Mouse (Mus musculus) layer of hippocampus, postnatal 14 days (tissue): ENCODE measurements around the gene Slc51a. TPM values are rescaled to one million over a fixed set of nuclear protein-coding genes. Genes with fewer than 3 reads are reported as not detected.
"Not testable (repeated sequence)": the region's sequence is repeated elsewhere in the genome, so short reads cannot be mapped to it uniquely, and the experiment has no call there.

Experiments
- DNase-seq, 2 experiments: peaks; one replicate each; pipeline ENCODE4 v3.0.0; 2021 to 2022; ENCODE audit warnings: low spot score in 2 of 2, mixed read lengths in 1 of 2
- total RNA-seq, 2 experiments: library from RNA; stranded (reverse); gene quantifications; 2 replicates each; pipeline ENCODE4 v1.2.3; 2021

The Slc51a gene
- total RNA-seq, 2 experiments from 2014 or later, result not detected

DNA sequence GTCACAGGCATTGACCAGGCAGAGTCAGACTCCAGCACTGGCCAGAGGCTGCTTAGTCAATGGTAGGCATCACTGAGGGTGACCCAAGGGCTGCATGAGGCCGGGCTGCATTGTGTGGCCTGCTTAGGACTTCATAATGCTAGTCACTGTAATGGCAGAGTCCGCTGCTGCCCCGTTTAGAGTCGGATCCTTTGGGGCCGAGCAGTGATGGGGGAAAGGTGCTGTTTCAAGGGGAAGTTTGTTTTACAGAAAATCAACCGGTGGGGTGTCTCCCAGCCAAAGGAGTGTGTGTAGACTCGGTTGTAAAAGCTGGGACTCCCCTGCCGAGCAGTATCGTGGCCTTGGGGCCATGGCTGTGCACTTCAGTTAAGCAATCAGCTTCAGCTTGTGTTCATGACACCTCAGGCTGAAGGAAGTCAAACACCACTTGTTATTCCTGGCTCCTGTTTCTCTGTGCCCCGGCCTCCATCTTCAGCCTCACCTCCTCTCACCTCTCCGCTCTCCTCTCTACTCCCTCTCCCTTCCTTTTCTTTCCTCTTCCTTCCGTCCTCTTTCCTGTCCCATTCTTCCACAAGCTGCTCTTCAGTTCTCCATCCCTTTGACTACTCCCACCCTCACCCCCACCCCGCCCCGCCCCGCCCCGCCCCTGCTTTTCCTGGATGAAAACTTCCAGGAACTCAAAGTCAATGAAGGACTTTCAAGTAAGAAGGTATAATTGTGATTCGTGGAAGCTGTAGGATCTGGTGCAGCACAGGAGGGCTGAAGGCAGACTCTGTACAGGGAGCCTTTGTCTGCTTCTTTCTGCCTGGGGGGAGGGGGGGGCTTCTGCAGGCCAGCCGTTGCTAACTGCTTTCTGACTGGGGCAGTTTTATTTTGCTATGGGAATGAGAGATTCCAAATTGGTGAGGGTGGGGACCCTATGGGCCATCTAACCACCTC, 23.0 kb upstream of the Slc51a start:
- no peak for DNase-seq

DNA sequence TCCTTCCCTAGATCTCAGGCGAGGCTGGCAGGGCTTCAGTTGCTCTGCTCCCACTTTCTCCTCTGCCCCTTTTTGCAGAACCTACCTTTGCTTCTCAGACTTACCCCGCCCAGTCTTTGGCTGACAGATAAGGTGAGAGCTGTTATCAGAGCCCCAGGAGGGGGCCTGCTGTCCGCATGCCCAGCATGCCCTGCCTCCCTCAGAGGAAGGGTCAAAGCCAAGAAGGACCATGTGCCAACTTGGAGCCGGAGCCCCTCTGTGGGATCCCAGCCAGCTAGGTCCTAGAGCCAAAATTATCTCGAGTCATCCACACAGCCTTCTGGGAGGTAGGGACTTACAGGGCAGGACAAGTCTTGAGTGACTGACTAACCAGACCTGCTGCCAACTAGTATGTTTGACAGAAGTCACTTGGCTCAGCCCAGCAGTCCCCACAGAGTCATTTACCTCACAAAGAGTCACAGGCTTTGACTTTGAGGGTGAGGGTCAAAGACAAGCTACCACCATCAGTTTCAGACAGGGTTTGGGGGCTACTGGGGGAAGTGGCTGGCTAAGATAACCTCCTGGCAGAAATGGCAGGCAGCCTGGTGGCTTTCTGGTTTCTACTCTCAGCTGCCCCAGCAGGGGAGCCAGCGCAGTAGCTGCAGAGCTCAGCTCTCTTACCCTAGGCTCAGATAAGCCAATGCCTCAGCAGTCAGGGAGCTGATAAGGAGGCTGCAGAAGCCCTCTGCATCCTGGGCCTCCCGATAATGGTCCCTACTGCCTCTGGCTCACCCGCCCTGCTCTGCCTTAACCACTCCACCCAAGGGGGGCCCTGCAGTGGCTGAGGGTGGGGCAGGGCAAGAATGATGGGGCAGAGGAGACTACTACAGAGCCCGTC, 21.6 kb upstream of the Slc51a start:
- DNase-seq, result no peak

DNA sequence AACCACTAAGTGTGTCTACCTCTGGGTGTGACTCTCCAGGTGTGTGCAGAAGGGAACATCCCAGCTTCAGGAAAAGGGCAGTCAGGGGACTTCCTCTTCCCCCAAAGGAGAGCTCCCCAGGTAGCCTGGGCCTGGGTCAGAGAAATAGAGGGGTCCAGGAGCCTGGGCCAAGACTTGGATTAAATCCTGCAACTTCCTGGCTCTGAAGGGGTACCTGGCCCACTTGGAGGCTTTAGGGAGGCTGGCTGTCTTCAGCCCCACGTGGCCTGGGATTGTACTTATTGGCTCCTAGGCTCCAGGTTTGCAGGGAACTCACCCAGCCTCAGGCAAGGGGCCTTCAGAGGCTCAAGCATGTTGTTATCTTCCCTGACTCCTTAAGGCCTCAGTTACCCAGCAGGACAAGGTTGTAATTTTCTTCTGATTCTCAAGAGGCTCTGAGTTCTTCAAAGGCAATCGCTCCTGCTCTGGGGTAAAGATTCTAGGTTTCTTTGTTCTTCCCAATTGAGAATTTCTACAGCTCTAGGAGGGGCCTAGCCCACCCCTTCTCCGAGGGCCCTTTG, 20.9 kb upstream of the Slc51a start:
- DNase-seq, result no peak

DNA sequence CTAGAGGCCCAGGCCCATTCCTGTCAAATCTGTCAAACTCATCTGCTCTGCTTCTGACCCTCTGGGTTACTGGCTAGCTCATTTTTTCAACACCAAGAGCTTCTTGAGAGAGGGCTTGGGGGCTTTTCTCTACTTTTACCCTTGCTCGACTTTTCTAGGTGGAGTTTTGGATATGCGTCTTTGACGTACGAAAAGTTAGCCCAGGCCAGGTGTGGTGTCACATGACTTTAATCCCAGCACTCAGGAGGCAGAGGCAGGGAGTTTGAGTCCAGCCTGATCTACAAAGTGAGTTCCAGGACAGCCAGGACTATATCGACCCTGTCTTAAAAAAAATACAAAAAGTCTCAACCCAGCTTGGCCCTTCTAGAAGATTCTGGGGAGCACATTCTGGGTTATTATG, 20.4 kb upstream of the Slc51a start:
- DNase-seq, result no peak

DNA sequence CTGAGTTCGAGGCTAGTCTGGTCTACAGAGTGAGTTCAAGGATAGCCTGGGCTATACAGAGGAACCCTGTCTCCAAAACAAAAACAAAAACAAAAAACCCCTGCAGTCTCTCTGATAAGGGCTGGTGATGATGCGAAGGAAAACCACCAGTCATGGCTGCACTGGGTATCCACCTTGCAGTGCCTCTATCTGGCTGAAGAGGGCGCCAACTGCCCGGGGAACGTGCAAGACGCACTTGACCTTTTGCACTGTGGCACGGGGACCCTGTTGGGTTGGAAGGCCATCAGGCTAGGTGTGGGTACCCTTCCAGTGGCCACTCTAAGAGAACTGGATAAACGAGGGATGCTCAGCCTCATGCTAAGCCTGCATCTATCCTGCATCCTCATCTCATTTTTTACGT, 19.7 kb upstream of the Slc51a start:
- peak; percentile 39 to 58 for DNase-seq

DNA sequence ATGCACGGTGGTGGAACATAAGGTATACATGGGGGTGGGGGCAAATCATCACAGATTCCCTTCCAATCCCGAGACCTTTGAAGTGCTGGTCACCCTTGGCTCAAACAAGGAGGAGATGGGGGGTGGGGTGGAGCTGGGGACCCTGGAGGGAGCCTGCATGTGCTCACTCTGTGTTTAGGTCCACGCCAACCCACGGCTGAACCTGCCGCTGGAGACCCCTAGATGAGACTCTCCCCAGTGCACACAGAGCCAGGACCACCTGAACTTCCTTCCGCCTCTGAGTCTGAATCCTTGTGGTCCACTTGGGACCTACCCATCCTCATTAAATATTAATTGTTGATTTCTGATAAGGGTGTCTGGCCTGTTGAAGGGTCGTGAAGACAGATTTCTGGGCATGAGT, 19.2 kb upstream of the Slc51a start:
- no peak for DNase-seq

DNA sequence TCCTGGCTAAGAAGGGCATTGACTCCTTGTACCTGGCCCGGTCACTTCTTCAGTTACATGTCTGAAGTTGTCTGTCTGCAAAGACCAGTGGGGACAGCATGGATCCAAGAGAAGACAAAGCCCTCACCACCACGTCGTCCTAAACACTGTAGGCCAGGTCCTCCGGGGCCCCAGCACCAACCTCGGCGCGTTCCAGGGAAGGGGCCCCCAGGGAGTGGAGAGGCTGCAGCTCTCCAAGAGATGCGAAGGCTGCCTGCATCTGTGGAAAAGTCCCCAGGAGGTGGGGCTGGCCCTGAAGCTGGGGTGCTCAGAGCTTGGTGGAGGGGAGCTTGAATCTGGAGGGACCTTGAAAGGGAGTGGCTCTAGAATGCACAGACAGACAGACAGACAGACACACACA, 18.6 kb upstream of the Slc51a start:
- no peak for DNase-seq

DNA sequence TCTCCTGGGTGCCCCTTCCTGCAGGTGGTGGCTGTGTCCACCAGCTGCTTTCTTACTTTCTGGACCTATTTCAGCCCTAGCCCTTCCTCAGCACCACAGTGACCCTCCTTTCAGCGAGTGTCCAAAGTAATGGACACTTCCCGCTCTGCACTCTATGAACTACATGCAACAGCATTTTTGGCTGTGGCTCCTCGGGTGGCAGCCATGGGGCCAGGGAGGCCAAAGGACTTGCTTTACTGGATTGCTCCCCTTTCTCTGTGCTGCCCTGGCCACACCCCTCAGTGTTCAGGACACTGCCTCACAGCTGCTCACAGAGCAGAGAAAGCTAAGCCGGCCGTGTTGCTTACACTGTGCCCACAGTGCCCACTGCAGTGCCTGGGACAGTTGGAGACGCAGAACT, 16.0 kb upstream of the Slc51a start:
- DNase-seq, result no peak

DNA sequence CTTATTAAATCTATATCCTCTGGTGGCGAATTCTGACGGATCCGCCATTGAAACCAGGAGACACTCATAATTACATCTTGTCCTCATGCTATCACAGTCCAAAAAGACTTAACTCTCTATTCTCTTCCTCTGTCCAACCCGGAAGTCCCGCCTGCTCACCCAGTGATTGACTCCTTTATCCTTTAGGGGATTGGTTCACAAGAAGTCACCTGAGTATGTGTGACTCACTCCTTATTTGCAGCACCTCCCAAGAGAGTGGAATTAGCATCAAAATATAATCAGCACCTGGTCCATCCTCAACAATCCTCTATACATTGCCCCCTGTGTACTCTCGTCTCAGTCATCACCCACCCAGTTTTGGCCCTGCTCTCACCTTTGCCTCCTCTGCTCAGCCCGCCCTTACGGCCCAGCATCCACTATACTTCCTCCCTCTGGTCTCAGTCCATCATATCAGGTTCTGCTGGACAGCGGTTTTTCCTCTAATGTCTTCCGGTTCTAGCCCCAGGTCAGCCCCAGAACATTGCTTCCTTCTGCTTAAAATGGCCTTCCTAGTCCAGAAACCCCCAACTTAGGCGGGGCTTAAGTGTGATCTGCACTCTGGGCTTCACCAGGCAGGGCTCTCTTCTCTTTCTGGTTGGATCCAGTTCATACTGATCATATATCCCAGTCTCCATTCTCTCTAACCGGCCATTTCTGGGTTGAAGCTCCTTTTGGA, 15.1 kb upstream of the Slc51a start:
- DNase-seq, result no peak

DNA sequence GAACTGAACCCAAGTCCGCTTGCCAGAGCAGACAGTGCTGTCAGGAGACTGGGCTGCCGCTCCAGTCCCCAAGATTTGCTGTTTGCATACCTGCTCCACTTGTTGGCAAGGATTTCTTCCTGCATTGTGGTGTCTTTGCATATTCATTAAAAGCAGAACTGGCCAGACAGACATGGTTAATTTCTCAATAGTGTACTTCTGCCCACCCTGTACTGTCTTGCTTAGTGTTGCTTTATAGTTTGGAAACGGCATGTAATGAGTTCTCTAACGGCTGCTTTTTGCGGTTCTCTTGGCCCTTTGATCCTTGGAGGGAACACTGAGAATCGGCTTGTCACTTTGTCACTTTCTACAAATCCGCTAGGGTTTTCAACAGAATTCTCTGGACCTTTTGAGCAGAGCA, 13.8 kb upstream of the Slc51a start:
- DNase-seq, result no peak

DNA sequence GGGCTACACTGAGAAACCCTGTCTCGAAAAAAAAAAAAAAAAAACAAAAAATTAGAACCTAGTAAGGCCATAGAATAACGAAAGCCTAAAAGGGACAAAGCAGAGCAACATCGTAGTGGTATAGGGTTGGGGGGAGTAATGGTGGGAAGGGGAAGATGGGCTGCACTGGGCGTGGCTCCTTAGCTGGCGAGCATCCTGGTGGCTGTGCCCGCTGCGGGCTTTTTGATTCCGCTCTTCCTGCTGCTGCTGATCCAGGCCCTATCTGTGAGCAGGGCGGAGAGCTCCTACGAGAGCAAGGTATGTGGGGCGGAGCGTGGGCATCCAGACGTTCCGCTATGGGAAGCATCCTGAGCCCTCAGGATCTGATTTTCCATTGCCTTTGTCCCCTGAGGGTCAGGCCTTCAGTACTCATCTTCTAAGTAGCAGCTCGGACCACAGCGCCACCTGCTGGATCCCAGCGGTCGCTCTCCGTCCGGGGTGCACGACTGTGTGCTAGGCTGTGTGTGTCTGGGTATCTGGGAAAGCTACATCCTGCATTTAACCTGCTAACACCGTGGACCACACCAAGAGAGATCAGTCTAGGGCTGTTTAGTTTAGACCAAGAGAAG, 11.9 kb upstream of the Slc51a start:
- DNase-seq, result peak; percentile 85 to 86

DNA sequence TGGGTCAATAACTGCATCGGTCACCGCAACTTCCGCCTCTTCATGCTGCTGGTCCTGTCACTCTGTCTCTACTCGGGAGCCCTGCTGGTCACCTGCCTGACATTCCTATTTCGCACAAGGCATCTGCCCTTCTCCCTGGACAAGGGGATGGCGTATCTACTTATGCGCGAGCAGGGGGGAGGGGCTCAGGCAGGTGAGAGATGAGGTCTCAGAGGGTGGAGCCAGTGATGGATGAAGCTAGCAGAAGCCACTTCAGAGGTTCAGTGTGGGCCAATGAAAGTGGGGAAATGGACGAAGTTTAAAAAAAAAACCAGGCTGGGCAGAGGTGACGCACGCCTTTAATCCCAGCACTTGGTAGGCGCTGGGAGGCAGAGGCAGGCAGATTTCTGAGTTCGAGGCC, 11.3 kb upstream of the Slc51a start:
- DNase-seq, result no peak

DNA sequence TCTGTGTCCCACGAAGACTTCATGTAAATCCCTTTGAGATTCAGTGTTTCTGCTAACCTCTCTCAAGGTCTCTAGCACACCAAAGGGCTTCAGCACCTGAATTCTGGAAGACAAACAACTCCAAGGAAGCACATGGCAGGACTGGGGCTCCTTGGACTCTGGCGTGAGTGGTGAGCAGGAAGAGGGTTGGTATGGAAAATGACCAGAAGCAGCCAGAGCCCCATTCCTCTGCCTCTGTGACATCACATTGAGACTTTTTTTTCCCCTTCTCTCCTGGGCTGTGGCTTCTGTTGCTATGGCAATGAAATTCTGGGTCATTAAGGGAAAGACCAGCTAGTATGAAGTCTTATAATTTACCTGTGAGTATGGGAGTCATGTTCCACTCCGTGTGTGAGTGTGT, 8.3 kb upstream of the Slc51a start, which contains the start of gene Zdhhc19:
Gene Zdhhc19, plus strand, starts transcription at position 301 of the 400 bp plus-strand sequence.
- no peak for DNase-seq

DNA sequence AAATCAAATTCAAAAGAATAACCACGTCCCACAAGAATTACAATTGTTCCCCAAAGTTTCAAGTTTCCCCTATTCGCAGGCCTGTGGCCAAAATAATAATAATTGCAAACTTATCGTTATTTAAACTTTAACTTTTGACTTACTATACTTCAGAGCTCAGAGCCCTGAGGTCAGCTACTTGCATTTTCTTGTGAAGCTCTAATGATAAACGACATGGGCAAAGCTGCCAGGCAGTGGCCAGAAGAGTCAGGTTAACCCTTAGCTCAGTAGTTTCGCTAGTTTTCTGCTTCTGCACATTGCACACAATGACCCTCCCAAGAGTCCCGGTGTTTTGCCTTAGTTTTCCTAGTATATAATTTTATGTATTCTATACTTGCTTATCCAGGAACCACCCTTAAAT, 6.7 kb upstream of the Slc51a start:
- not testable (repeated sequence) for DNase-seq

DNA sequence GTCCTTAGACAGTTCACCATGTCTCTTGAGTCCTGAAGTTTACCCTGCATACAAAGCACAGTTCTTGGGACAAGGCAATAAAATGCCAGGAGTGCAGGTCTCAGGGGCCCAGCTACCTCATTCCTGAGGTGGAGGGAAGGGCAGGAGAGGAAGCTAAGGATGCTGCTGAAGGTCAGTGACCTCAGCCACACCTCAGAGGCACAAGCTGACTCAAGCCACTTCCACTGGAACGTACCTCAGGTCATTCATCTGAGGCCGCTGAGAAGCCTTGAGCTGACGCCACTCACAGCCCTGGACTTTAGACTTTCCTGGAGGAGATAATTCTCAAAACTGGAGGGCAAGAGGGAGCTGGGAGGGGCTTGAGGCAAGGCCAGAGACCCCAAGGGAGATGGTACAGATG, 1.3 kb upstream of the Slc51a start:
- no peak for DNase-seq

DNA sequence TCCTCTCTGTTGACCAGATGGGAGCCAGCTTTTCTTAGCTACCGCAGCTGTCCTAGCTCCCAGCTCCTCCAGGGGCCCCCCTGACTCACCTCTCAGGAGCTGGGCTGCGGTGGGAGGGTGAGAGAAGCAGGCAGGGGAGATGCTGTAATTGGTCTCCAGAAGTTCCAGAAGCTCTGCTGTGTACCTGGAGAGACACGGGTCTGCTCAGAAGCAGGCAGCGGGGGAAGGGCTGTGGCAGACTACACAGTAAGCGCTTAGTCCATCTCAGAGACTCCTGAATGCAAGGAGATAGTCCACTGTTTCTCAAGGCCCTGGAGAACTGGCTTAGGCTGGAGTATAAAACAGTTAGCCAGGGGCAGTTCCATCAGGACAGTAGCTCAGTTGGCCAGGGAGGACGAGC, 1.6 kb downstream of the Slc51a start:
- DNase-seq, result no peak

DNA sequence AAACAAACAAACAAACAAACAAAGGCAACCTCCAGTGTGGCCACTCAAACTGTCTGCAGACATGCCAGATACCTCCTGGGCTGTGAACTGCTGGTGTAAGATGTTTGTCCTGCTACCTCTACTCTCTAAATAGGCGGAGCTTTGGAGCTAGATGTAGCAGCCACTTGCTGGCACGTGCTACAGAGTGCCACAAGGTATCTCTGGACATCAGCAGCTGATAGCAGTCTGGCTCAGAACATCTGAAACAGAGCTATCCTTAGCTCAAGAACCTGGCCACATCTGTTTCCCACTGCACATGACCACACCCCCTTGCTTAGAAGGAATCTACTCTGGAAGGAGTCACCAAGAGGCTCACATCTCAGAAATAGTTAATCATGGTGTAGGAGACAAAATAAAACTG, 2.5 kb downstream of the Slc51a start:
- DNase-seq, result no peak

DNA sequence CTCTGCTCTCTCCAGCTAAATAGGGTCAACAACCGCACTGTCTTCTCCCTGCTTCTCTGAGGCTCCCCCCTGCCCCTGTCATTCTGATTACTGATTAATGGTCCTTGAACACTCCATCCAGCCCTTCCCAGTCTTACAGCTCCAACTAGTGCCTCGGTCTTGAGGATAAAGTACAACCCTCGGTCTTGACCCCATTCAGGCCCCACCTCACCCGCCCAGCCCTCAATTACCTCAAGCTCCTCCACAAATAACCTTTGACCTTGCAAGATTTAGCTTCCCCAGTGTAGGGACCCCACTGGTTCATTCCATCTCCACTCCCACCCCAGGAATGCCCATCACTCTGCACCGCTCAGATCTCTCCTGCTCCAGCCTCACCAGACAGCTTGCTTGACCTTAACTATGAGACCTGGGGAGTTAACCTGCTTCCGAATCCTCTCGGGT, 3.2 kb downstream of the Slc51a start:
- no peak for DNase-seq

DNA sequence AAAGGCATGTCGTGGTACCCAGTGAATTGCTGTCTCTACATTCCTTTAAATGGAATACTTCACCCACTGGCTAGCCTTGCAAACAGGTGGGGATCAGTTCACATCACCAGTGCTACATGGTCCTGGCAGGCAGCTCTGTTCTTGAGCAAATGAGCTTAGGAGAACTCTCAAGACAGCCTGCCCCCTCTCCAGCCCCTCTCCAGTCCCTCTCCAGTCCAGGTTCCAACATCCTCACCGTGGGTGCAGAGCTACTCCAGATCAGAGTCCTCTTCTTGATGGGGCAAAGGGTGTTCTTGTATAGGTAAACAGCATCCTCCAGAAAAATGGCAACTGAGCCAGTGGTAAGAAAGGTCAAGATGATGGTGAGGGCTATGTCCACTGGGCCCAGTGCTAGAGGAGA, 8.3 kb downstream of the Slc51a start:
- no peak for DNase-seq

DNA sequence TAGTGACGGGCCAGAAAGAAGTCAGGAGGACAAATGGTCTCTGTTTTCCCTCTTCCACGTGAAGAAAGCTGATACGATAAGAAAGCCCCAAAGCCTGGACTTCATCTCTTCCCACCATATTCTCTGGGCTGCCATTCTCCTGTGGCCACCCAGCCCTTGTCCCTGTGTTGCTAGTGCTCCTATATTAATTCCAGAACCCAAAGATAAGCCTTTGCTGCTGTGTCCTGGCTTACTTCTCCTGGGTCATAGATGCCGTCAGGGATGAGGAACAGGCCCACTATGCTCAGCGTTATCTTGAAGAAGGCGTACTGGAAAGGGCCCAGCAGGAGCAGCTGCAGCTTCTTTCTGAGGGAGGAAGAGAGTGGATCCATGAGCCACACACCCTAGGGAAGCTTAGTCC, 10.4 kb downstream of the Slc51a start:
- DNase-seq, result no peak
